In the genomic region with DNA sequence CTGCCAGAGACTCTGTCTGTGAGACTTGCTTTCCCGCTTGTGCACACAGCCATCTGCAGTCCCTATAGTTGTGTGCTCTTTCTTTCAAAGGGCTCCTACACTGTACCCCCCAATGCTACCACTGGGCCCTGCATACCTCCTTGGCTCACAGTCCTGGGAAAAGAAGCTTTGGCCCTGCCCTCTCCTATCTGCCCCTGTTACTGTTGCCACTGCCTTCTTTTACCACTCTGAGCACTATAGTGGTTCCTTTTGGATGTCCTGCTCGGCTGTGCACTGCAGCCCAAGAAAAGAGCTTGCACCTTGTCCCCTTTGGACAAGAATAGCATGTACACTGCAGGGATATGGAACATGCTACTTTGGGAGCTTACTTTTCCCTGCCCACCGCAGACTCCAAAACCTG, we compare ENCODE assay signal across 17 mouse cellular contexts.
"Had no signal": no experiment of that assay in that cellular context is flagged by ENCODE, and none has a peak within 500 bp of the region (broad histone marks: within the 10 kb centered on the region; RNA-seq: fewer than 3 reads in every experiment).

No protein-coding gene starts in this region.

- H3K9me3 ChIP-seq: midbrain, embryonic 12.5 days; midbrain, embryonic 15.5 days; neural tube, embryonic 13.5 days; neural tube, embryonic 15.5 days had no signal

- H3K36me3 ChIP-seq: midbrain, embryonic 12.5 days; midbrain, embryonic 15.5 days; neural tube, embryonic 13.5 days; neural tube, embryonic 15.5 days had no signal

- H3K27ac ChIP-seq: midbrain, embryonic 12.5 days; midbrain, embryonic 15.5 days; neural tube, embryonic 13.5 days; neural tube, embryonic 15.5 days had no signal

- DNase-seq: lung, adult 18-20 months; lung, embryonic 14.5 days; lung, postnatal 10 days; lung, postnatal 4 days; retina, postnatal 1 day; right cerebral cortex, adult 18-20 months; right cerebral cortex, postnatal 25 days; right cerebral cortex, postnatal 4 days; spleen, adult 18-20 months; thymus, adult 18-20 months; thymus, postnatal 14 days; thymus, postnatal 36 days had no signal

- ATAC-seq: midbrain, embryonic 15.5 days had no signal

- H3K27me3 ChIP-seq: midbrain, embryonic 12.5 days; midbrain, embryonic 15.5 days; neural tube, embryonic 13.5 days; neural tube, embryonic 15.5 days had no signal

- H3K4me2 ChIP-seq: lung, embryonic 14.5 days; midbrain, embryonic 12.5 days; midbrain, embryonic 15.5 days; neural tube, embryonic 13.5 days; neural tube, embryonic 15.5 days had no signal

- H3K4me3 ChIP-seq: midbrain, embryonic 12.5 days; midbrain, embryonic 15.5 days; myocyte; neural tube, embryonic 13.5 days; neural tube, embryonic 15.5 days had no signal

- H3K4me1 ChIP-seq: midbrain, embryonic 12.5 days; midbrain, embryonic 15.5 days; neural tube, embryonic 13.5 days; neural tube, embryonic 15.5 days had no signal

- H3K9ac ChIP-seq: lung, embryonic 14.5 days; midbrain, embryonic 12.5 days; midbrain, embryonic 15.5 days; neural tube, embryonic 13.5 days; neural tube, embryonic 15.5 days had no signal
